Mouse (Mus musculus): ENCODE measurements at regions not wholly inside any gene's neighbourhood (a gene's known extent, or its start where the extent isn't known, plus 50 kb on each side); places are given as distances from the start of the nearest gene placed in this dataset.

DNA sequence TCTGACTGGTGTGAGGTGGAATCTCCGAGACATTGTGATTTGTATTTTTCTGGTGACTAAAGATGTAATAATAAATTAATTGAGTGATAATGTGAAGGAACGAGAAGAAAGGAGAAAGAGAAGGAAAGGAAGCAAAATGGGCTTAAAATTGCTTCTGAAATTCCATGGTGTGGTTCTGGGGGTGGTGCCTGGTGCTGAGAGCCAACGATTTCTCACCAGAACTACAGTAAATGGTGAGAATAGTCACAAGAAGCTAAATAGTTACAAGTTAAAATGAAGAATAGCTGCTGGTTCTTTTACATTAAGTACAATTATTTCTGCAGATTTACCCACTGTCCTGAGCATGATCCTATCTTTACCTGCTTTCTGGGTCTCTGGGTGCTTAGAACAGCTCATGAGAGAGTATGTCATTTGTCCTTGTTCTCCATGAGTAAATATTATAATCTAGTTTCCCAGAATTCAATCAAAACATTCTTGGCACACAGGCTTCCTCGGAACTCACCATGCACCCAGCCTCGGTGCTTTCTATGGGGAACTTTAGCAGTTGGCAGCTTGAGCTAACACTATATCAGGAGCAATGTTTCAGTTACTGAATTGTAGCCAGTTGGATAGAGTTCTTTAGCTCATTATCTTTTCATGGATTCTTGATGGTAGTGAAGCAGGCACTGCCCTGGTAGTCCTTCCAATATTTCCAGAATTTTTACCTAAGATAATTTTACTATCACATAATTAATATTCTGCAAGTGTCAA is 1198.6 kb downstream of the Epha7 start:
- DNase-seq, result peak; percentile 2

DNA sequence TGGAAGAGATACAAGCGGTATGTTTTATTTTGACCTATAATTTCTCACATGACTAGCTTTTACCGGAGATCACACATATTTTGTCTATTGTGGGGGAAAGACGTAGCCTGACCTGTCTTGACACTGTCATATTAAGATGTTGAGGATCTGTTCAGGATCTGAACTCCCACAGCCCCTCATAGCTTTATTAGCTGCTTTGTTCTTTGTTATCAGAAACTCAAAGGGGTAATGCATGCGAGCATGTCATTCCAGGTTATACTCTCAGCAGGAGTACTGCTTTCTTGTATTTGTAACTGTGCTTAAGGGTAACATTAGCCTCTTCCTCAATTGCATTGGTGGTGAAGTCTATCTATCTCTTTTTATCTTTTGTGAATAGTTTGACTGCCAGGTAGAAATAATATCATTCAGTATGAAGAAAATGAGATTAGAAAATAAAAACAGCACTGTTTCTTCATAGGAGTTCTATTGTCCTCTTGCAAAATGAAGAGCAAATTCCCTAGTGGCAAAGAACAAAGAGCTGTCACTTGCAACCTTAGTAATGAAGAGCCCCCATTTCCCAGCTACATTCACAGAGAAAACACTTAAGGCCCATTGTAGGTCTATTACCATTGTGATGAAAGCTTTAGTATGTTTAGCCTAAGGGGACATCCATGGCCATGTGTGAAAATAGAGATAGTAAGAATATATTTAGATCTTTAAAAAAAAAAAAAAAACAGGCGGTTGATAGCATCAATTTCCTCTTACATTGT is 1226.7 kb downstream of the Epha7 start:
- no peak for DNase-seq

DNA sequence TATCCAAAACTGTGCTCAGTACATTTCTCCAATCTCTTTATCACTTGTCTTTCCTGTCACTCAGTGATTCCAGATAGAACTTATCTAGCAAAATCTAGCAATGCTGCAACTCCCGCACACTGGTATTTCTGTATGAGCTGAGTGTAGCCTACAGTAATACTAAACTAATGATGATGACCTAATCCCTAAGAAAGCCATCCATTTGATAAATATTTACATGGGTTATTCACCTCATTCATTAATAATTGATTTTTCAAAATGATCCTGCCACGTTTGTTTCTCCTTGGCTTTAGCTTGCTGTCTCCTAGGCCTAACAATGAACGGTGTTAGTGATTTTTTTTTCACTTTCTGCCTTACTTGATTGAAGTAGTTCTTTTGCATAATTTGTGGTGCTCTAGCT is 1252.1 kb downstream of the Epha7 start:
- no peak for DNase-seq

DNA sequence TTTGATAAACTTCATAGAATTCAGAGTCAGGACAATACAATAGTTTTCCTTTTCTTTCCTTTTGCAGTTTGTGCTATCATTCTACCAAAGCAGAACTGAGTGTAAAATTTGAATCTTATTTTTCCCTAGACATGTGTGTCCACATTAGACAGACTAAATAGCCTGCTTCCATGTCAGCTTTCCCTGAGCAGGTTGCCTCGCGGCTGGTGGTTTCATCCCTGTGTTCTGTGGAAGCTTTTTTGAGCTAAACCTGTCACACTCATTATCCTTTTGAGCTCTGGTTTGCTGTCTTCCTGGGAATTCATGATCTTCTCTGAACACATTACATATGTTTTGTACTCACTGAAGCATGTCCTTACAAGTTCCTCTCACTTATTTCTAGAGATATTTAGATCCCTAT is 1286.2 kb downstream of the Epha7 start:
- DNase-seq, result no peak

DNA sequence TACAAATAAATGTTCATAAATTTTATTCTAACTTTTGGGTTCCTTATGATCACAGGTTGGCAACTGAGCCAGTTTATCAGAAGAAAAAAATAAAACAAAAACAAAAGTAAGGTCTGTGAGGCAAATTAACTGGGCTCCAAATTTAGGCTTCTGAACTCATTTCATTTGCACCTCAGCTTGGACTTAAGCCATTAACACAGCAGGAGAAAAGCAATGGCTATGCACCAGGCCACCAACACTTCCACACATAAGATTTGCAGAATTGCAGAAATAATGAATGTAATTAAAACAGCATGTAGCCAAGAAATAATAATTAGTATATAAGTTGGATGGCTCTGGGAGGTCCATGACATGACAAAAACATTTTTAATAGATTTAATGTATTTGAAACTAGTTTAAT is 1320.1 kb downstream of the Epha7 start:
- DNase-seq, result no peak

All from right cerebral cortex, postnatal 4 days (tissue).